Comparison of ENCODE assay signal across 30 mouse cellular contexts in genomic region chr1:84897364-84897763, GRCm38 (mm10). TPM values are rescaled to one million over a fixed set of nuclear protein-coding genes. Genes with fewer than 3 reads are reported as not detected.
"Had no signal": no experiment of that assay in that cellular context is flagged by ENCODE, and none has a peak within 500 bp of the region (broad histone marks: within the 10 kb centered on the region; RNA-seq: fewer than 3 reads in every experiment).

No protein-coding gene starts in this region.

- H3K27ac ChIP-seq: gastrocnemius, adult 2 months; heart, embryonic 10.5 days; hindbrain, embryonic 10.5 days; hindbrain, embryonic 12.5 days; hindbrain, embryonic 14.5 days; intestine, embryonic 15.5 days; kidney, embryonic 15.5 days; kidney, postnatal 0 days; limb, embryonic 13.5 days; limb, embryonic 15.5 days; liver, embryonic 12.5 days; liver, embryonic 14.5 days had no signal

- H3K9me3 ChIP-seq: heart, embryonic 10.5 days; hindbrain, embryonic 10.5 days; hindbrain, embryonic 12.5 days; intestine, embryonic 15.5 days; kidney, embryonic 15.5 days; limb, embryonic 13.5 days; limb, embryonic 15.5 days; liver, embryonic 12.5 days had no signal

- H3K36me3 ChIP-seq: heart, embryonic 10.5 days; heart, embryonic 12.5 days; hindbrain, embryonic 10.5 days; hindbrain, embryonic 12.5 days; intestine, embryonic 15.5 days; kidney, embryonic 15.5 days; limb, embryonic 13.5 days; limb, embryonic 15.5 days; liver, embryonic 12.5 days had no signal

- H3K27me3 ChIP-seq: heart, embryonic 12.5 days; hindbrain, embryonic 12.5 days; intestine, embryonic 15.5 days; kidney, embryonic 15.5 days; limb, embryonic 13.5 days; limb, embryonic 15.5 days; liver, embryonic 12.5 days had no signal

- DNase-seq: gastrocnemius, adult 2 months; gastrocnemius, postnatal 10 days; gastrocnemius, postnatal 25 days; heart, adult 18-20 months; heart, postnatal 10 days; heart, postnatal 4 days; kidney, adult 18-20 months; kidney, adult 9 months; kidney, postnatal 14 days; kidney, postnatal 36 days; layer of hippocampus, adult 9-11 months; layer of hippocampus, postnatal 36 days; left cerebral cortex, postnatal 4 days had no signal

- H3K4me3 ChIP-seq: gastrocnemius, adult 2 months; heart, embryonic 10.5 days; heart, embryonic 12.5 days; hindbrain, embryonic 10.5 days; hindbrain, embryonic 12.5 days; intestine, embryonic 15.5 days; kidney, embryonic 15.5 days; limb, embryonic 13.5 days; limb, embryonic 15.5 days; liver, embryonic 12.5 days had no signal

- H3K4me1 ChIP-seq: heart, embryonic 10.5 days; heart, embryonic 12.5 days; hindbrain, embryonic 10.5 days; hindbrain, embryonic 12.5 days; intestine, embryonic 15.5 days; kidney, embryonic 15.5 days; limb, embryonic 13.5 days; limb, embryonic 15.5 days; liver, embryonic 12.5 days had no signal

RNA-seq across cellular contexts. Expression of gene Slc16a14, which starts 37.6 kb away (rescaled TPM):
- total RNA-seq: gastrocnemius, postnatal 10 days; granulocyte monocyte progenitor cell, adult 5-6 weeks; liver, adult 2 months had no signal
- polyA plus RNA-seq: heart, embryonic 16.5 days; inflammation-experienced regulatory T-cells, adult 6 months; large intestine, adult 2 months; liver, adult 2 months; liver, embryonic 14.5 days had no signal
